Mouse (Mus musculus) cerebellum, adult 18-20 months (tissue): Measurements from ENCODE around the gene Il16.

Experiments used
- DNase-seq, 2 experiments: peaks; one replicate each; pipeline ENCODE4 v3.0.0; 2021

Il16 gene

DNA sequence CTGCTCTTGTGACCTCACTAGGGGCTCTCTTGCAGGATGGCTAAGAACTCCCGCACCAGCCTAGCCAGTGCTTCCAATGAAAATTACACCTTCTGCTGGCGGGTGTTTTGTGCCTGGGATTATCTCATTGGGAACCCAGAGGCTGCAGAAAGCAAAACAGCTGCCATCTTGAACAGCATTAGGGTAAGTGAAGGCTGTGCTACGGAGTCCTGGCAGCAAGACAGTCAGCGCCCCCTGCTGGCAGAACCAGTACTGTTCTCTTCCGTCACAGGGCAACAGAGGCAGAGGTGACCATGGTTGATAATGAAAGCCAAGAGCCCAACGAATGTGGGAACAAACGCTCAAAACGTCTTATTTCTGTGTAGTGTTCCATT lies 145.6 kb downstream of the Il16 start:
- peak; percentile 52 to 64 for DNase-seq

DNA sequence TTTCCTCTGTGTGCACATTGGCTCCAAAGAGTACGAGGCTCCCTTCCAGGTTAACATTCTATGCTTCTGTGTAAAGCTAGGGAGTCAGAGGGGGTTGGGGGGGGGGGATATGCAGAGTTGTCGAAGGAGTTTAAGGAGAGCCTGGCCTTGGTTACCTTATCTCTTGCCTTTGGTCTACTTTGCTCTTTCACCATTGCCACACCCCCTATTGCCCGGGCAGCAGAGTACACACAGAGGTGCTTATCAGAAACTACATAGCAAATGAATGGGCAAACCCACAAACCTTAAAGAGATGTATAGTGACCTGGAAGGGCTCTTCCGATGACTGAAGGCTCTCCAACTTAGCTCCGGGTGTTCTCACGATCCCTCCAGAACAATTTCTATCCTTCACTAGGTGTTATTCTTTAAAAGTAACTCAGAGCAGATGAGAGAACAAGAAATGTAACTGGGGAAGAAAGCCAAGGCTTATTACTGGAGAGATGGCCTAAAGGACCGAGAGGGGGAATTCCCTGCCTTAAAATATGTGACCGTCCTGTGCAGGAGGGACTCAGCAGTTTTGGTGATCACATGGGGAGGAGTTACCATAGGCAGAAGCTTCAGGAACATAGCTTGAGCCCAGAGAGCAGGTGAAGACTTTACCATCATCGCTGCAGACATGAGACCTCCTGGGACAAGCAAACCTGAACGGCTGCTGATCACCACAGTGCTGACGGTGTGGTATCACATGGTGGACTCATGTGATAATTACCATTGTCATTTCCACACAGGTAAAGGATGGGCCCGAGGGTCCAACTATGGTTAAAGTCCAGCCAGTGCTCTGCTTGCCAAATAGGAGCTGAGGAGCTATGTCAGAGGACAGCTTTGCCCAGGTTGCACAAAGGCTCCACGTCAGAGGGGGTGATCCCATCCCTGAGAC lies 146.3 kb downstream of the Il16 start:
- DNase-seq, result no peak

DNA sequence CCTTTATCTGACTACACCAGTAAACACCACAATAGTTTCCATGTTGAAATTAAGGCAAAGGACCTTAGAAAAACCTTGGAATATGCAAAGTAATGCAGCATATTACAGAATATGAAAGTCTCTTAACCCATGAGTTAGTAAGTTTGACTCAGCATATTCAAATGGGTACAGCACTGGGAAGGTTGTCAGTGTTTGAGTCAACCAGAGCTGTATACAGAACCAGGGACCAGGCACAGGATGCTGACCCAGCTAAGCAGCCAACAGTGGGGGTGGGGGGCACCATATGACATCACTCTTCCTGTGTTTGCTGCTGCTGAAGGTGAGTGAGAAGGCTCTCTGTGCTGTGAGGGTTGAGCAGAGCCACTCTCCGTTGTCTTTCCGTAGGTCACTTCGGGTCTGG lies 148.5 kb downstream of the Il16 start:
- no peak for DNase-seq

DNA sequence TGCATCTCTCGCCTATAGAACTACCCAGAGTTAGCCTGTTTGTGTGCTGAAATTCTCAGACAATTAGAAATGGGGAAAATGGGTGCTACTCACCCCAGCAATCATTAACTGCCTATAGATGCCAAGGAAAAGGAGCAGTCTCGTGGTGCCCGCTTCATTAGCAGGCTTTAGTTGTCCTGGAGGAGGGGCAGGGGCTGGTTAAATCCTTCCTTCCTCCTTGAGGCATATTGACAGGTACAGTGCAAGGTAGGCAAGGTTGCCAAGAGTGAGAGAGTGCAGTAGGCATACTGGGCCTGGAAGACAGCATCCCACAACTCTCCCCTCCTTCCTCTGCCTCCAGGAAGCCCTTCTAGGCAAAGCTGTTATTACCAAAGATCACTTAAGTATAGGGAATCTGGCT lies 151.5 kb downstream of the Il16 start:
- DNase-seq, result no peak
